Mouse (Mus musculus) brain, adult 2 months (tissue): Measurements from ENCODE around the gene Kcnd3.

Source experiments
- DNase-seq: peaks from one replicate; pipeline ENCODE4 v3.0.0; 2011; ENCODE audit warnings: low read depth, low spot score

Gene Kcnd3

GRCm38 (mm10) chr3:105451627-105452555, at the start of gene Kcnd3:
Gene Kcnd3, plus strand, starts transcription at chr3:105452330.
- DNase-seq = peak; percentile 70

- DNase-seq = no peak
Observed at GRCm38 (mm10) chr3:105402676-105403075, 49.5 kb upstream of the Kcnd3 start.

DNA sequence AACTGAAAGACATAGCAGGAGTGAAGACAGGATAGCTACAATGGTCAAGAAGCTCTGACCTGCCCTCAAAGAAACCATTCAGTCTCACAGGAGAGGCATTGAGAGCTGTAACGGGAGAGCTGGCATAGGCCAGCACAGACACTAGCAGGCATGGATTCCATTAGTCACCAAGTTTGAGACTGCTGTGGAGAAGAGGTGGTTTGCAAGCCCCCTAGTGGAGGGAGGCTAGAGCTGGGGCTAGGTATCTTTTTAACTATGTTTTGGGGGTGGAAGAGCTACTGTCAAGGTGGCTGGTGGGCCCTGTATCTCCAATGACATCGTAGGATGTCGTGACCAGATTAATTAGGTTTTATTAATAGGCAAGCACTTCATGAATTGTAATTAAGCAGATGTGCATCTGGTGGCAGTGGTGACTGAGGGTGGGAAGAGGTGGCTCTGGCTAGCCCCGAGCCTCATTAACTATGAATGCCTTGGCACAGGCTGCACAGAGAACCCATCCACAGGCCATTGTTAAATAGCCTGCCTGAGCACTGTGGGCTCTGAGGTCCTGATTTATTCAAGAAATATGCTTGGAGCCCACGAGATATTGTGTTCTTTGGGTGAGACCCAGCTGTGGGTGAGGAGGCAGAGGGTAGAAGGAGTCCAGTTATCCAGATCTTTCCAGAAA, 48.6 kb upstream of the Kcnd3 start:
- DNase-seq = peak; percentile 40

- no peak for DNase-seq
Observed at GRCm38 (mm10) chr3:105404077-105404446, 48.1 kb upstream of the Kcnd3 start.

GRCm38 (mm10) chr3:105405516-105405915, 46.6 kb upstream of the Kcnd3 start:
- no peak for DNase-seq

- DNase-seq = no peak
Observed at GRCm38 (mm10) chr3:105406036-105406435, 46.1 kb upstream of the Kcnd3 start.

GRCm38 (mm10) chr3:105408211-105408610, 43.9 kb upstream of the Kcnd3 start:
- DNase-seq = peak; percentile 77

DNA sequence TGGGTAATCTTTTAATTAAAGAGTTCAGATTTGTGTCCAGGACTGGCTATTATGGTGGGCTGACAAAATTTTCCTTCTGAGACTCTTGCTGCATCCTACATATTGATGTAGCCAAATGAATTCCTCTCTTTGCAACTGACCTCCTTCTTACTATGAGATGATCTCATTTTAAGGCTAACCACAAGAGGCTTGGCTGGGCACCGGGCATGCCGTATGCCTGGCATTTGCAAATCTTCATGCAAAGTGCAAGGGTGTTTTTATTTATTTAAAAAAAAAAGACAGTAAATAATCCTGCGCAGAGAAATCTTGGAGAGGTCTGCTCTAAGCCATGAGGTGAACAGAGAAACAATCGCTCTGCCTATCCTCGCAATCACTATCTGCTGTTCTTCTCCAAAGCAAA, 41.3 kb upstream of the Kcnd3 start:
- no peak for DNase-seq

DNA sequence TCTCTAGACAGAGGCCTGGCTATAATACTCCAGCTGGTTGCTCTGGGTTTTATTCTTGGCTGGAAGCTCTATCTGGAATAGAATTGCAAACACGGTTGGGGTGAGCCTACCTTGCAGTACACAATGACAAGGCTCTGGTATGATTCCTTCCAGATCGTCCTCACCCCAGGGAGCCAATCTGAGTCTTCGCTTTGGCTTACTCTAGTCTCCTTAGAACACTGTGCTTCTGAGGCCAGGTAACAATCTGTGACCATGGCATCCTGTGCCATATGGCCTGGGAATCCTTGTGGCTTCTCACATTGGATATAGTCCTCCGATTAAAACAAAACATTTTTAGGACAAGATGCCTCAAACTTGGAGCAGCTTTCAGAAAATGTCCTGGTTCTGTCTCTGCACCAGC, 40.4 kb upstream of the Kcnd3 start:
- peak; percentile 88 for DNase-seq

GRCm38 (mm10) chr3:105412229-105412628, 39.9 kb upstream of the Kcnd3 start:
- DNase-seq = peak; percentile 68

GRCm38 (mm10) chr3:105412681-105413080, 39.4 kb upstream of the Kcnd3 start:
- DNase-seq = no peak

- no peak for DNase-seq
Observed at GRCm38 (mm10) chr3:105418441-105418840, 33.7 kb upstream of the Kcnd3 start.

GRCm38 (mm10) chr3:105422391-105422790, 29.7 kb upstream of the Kcnd3 start:
- DNase-seq = no peak

DNA sequence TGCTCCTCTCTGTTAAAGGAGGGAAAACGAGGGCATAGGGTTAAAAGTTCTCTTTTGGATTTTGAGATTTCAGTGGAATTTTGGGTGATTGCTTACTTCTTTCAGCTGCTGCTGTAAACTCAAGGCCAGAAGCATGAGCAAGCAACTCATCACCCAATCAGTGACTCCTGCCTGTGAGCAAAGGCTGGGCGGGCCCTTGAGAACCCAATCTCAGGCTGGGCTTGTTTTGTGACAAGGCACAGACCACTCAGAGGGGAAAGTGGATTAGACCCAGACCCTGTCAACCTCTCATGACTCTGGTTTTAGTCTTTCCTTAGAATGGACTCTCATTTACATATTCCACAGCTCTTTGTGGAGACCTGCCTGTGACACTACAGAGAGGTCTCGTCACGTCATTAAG, 28.7 kb upstream of the Kcnd3 start:
- no peak for DNase-seq

GRCm38 (mm10) chr3:105428586-105428985, 23.5 kb upstream of the Kcnd3 start:
- DNase-seq = no peak

- peak; percentile 74 for DNase-seq
Observed at GRCm38 (mm10) chr3:105436383-105436782, 15.7 kb upstream of the Kcnd3 start.

DNA sequence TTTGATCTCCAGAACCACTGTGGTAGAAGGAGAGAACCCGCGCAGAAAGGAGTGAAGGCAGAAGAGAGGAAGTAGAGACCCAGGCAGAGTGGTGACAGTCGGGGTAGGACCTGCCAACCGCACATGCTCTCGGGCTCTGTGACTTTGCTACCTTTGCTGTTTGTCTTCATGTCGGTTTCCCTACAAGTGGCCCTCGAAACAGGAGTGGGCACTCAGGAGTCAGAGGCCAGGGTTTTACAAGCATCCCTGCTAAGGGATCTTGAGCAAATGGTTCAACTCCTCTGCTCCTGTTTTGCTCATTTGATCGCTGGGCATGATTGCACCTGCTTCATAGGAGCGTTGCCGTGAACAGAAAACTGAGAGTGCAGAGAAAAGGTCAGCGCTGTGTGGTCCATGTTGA, 15.2 kb upstream of the Kcnd3 start:
- DNase-seq = no peak

DNA sequence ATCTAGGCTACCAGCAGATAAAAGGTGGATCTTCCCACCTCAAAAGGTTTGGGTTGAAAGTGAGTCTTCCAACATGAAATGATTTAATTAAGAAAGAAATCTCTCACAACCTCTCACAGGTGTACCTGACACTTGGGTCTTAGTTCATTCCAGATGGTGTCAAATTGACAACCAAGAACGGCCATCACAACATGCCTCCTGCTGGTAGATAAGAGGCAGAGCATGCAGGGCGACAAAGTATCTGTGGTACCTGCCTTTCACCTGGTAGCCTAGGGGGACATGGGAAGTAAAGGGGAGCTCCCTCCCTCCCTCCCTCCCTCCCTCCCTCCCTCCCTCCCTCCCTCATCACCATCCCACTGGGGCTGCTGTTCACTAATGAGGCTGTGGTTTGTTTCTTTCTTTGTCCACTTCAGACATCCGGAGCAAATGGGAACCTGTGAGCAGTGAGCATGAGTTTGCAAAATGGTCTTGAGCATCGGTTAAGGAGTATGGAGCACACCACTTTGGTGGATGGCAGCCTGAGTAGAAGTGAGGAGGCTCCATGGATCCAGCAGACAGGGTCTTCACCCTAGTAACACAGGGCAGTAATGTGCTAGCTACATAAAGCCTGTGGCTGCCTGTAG, 11.1 kb upstream of the Kcnd3 start:
- no peak for DNase-seq

DNA sequence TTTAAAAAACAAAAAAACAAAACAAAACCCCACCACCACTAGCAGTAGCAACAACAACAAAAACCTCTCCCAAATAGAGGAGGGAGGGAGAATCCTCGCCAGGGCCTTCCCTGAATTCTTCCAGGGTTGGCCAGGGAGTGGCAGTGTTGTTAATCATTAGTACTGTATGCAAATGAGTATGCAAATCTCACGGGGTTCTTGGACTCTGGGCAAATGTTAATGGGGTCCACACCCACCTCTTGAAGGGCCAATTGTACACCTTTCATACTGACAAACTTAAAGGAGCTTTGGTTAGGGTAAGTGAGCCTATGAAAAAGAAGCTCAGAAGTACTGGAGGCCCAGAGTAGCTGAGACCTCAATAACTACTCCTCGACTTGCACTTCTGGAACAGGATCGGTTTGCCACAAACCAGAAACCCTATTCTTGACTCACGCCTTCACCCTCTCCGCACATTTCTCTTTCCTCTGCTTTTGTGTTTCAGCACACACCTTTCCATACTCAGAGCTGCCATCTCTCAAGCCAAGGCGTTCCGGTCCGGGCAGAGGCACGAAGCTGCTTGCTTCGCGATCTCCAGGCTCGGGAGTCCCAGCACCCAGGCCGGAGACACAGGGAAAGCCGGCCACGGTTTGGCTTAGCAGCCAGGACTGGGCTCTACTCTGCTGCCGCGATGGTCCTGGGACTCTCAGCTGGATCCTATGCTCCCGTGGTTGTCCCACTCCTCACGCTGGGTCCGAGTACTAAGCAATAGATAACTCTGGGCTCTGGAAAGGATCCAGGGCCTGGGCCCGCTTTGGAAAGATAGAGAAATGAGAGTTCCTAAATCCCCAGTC, 1.3 kb upstream of the Kcnd3 start:
- peak; percentile 84 for DNase-seq

- peak; percentile 63 for DNase-seq
Observed at GRCm38 (mm10) chr3:105452556-105453213, 555 bp downstream of the Kcnd3 start.
